Mouse (Mus musculus) cortical plate, adult 2 months (tissue): ENCODE measurements around the gene Irf4.

ENCODE experiments used
- CTCF ChIP-seq: fragments of 200-500 bp; IDR thresholded peaks from 2 replicates; pipeline ENCODE4 v1.5.1; 2011; ENCODE audit warnings: mild to moderate bottlenecking, control low read depth, low read length; ENCODE audit not compliant: insufficient read depth; ENCODE audit errors: extremely low read depth
- POLR2A ChIP-seq: fragments of 200-500 bp; IDR thresholded peaks from 2 replicates; pipeline ENCODE4 v1.6.1; 2011; ENCODE audit warnings: mild to moderate bottlenecking, low read length, control low read depth; ENCODE audit not compliant: insufficient read depth; ENCODE audit errors: extremely low read depth

GRCm38 (mm10) chr13:30726879-30727278, 22.1 kb upstream of the Irf4 start:
- TF ChIP-seq POLR2A = no peak
- no peak for TF ChIP-seq CTCF
